Mouse (Mus musculus) T-helper 2 cell (primary cell): ENCODE data around the gene Camta1.

Experiments used
- in situ Hi-C: fragments of 300-600 bp; cut with MboI, MseI; formaldehyde crosslinking; loops from one replicate; pipeline ENCODE4 v1.15.1; 2025; ENCODE audit warnings: high pct_unique_total_duplicates

Gene Camta1

DNA sequence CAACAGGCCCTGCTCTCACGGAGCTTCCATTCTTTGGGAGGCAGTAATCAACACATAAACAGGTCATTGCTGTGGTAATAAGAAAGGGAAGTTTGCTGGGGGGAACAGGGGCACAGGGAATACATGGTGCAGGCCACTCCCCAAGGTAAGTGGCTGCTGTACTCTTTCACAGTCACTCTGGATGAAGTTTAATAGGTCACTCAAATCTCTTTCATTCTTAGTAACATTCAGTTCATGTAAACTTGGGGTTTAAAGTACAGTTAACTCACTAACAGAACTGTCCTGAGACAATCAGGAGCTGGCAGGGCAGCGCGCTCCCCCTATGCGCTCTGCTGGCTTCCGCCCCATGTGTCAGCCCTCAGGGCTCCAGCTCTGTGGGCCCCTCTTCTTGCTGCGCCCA is 81.2 kb downstream of the Camta1 start:
- in situ Hi-C loops: no loop called here

DNA sequence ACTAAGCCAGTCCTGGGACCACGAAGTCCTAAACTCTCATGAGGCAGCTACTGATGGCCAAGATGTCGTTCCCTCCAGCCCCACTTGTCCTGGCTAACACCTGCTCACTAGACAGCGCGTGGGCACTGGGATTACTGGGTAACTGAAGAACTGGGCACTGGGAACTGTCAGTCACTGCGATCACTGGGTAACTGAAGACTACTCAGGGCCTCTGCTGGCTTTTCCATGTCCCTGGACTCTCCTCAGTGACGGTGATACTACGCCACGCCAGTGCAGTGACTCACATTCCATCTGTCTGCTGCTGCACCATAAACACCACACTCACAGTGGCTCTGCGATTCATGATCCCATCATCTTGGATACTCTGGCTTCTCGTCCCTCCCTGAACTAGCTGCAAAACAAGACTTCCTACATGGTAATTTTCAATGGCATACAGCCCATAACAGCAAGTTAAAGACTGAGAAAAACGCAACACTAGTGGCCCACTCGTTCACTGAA is 81.7 kb downstream of the Camta1 start:
- in situ Hi-C loops: no loop called here

DNA sequence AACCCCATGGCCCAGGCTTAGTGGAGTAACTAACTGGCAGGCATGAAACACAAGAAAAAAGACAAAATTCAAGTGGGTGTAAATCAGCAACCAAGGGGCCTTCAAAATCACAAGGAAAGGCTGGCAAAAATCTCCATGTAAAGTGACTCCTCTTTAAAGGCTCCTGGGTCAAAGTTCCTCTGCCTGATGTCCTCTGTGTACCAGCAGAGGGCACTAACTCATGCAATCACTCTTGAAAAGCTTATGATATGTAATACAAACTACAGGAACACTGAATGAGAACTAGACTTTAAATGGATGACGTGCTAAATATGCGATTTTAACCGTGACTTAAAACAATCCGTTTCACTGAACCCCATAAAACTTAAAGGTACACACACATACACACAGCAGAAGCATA is 83.2 kb downstream of the Camta1 start:
- in situ Hi-C loops: no loop called here

DNA sequence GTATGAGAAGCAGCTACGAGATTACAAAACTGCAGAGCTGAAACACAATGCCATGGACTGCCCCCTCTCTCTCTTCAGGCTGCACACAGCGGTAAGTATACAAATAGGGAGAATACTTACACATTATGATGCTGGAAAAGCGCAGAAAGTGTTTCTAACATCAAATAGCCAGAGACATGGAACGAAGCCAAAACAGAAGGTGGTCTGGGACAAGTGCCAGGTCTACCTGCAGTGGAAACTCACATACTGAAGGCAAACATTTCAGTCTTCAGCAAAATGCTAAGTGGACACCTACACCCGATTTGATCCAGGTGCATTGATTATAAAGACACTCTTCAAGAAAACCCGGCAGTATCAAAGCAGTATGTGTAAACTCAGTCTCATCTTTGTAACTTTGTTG is 84.2 kb downstream of the Camta1 start:
- in situ Hi-C loops: no loop called here

DNA sequence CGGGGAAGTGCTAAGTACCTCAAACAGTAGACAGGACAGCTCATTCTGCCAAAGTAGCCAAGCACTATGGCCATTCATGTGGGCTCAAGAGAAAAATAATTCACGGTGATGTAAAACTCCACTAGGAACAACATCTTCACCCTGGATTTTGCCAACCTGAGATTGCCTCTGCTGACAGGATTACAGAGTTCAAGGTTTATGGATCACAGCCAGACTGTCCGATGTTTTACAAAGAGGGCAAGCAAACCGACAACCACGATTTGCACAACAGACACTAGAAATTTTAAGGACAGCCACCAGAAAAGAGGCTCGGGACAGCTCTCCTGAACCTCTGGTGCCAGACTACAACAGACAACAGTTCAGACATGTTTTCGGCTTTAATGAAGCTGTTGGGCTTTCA is 86.2 kb downstream of the Camta1 start:
- in situ Hi-C loops: no loop called here

DNA sequence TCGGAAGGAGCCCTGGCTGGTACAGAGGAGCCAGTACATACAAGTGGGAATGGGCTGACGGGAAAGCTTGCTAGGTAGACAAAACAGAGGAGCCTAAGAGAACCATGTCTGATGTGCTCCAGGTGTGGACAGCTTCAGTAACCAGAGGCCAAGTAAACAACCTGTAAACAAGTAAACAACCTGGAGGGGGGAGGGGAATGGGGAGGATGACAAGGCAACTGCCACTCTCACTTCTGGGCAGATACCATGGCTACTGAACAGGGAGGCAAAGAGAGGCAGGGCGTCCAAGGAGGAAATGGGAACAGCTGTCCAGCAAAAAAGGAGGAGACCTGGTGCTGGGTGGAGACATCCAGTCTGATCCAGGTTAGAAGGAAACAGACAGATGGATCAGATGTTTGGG is 88.0 kb downstream of the Camta1 start:
- in situ Hi-C loops: no loop called here

DNA sequence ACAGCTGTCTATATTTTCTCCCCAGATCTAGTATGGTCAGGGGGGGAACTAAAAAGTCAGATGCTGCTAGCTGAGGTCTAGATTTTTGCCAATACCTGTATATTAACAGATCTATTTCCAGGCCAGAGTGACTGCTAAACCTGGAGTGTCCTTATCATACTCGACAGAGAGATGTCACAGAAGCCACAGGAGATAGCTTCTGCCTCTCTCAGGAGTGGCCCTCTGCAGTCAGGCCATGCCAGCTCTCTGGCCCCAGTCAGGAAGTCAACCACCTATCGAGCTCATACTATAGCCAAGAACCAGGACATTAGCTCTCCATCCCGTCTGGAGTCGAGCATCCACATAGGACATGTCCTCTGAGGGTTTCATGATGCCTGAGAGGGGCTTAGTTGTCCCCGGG is 88.7 kb downstream of the Camta1 start:
- in situ Hi-C loops: no loop called here

DNA sequence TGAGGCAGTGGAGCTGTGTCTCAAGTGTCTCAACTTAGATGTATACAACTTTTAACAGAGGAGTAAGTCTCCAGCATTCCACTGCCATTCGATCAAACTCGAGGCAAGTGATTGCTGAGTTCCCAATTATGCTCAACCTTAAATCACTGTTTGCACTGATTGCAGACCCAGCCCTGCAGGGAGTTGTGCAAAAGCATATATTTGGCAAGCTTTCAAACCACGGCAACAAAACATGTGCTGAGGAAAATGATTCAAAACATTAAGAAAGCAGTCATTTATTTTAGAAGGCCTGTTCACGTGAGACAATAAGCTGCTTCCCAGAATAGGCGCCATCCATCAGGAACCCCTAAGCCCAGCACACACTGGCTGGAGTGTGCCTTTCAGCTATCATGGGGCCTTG is 91.0 kb downstream of the Camta1 start:
- in situ Hi-C loops: no loop called here

DNA sequence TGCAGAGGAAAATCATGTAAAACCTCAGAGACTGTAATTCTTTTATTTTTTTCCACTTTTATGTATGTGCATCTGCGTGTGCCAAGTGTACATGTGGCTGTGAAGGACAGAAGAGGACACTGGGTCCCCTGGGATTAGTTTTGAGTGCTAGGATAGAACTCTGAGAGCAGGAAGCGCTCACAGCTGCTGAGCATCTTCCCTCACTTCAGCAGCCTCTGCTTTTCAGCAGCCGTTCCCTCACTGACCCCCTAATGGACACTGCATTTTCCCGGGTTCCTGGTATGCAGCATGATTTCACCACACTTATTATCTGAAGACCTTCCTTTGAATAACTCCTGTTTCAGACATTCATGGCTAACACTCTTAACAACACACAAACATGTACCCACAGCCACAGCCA is 93.9 kb downstream of the Camta1 start:
- in situ Hi-C loops: no loop called here

DNA sequence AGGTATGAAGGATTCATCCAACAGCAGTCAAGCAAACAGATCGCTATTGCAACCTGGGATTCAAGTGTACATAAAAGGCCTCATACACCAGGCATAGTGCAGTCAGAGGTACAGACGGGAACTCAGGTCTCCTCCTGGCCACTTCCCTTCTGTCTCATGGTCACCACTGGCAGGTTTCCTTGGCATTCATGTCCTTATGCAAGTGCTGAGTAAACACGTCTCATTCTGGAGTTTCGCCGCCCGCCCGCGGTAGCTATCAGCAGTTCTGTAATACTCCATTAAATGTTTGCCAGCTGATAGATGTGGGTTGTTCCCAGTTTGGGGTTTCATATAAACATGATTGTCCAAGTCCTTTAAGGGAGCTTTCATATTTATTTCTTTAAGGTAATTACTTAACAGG is 94.3 kb downstream of the Camta1 start:
- in situ Hi-C loops: no loop called here

DNA sequence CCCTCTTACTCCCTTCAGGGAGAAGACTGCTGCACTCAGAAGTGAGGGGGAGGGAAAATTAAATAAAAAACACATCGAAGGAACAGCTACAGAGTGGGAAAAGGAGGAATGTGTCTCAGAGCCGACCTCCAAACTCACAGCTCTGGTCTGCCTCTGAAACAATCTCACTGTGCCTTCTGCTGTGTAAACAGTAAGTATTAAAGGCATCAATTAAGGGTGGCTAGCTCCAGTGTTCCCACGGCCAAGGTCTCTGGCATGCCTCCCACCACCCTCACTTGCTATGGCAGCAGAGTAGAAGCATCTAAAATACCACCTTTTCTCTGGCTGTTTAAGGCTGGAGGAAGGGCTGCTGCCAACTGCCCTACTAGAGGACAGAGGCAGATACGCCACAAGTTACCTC is 96.3 kb downstream of the Camta1 start:
- in situ Hi-C loops: no loop called here

DNA sequence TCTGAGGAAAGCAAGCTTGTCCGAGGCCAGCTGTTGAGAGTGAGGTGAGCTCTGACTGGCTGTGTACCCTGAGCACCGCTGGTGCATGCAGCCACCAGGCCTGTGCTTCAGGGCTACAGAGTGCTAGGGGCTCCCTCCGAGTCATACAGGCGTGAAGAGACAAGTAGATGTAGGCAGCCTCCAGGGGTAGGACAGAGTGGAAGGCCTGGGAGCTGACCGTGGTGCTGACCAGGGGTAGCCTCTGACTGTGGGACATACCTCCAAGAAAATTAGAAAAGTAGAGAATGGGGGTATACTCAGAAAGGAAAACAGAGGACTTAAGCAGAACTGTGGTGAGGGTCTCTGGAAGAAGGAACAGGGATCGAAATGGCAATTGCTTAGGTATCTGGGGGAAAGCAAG is 97.7 kb downstream of the Camta1 start:
- in situ Hi-C loops: no loop called here

DNA sequence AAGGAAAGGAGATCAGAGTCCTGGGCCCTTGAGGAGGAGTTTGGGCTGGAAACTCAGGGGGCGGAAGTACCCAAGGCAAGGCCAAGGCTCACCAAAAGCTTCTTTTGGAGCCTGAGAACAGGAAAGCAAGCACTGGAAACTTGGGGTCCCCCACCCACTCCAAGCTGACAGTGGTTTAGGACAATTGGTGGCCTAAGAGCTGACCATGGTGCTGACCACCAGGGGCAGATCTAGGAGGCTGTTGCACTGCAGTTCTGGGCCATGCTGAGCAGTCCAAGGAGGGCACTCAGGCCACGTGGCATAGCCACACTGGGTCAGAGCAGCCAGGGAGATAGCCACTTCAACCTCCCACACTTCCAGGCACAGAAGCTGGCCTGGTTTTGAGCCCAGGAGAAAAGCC is 102.6 kb downstream of the Camta1 start:
- in situ Hi-C loops: no loop called here

DNA sequence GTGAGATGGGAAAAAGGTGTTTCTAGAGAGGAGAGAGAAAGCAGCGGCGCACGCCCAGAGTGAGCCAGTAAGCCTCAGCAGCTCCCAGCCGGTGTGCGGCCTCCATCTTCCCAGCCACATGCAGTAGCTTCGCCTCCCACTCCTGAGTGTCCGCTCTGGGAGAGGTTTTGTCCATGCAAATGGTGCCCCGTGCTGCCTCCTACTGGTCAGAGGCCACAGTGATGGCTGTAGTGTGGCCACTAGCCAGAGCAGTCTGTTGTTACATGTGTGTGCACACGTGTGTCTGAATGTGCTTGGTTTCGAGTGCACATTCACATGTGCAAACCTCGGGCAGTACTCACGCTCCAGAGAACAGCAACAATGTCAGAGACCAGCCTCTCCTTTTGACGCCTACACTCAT is 103.3 kb downstream of the Camta1 start:
- in situ Hi-C loops: no loop called here

DNA sequence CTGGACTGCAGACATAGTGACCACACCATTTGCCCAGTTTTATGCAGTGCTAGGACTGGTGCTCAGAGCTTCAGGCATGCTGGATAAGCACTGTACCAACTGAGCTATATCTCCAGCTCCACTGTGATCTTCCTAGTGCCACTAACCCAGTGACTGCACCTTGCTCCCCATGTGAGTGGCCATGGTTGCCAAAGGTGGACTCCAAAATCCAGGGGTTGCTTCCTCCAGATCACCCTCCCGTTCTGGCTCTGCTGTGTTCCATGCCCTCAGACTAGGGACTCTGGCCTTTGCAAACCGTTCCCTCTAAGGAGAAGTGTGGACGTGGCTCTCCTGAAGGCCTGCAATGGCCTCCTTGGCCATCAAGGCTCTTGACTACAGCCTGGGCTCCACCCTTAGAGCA is 104.4 kb downstream of the Camta1 start:
- in situ Hi-C loops: no loop called here

DNA sequence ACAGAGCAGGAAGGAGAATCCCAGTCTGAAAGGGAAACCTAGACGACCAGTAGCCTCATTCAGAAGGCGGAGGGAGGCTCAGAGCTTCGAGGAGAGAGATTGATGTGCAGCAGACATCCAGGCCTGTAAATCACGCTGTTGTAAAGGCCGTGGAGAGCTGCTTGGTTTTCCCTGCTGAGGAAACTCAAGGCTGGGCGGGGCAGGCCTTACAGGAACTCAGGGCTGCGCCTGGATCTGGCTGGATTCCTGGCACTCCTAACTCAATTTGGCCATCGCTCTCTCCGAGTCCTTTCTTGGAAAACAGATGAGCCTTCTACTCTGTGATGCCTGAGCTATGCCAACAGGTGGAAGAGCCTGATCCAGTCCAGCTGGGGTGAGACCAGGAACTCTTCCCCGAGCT is 105.3 kb downstream of the Camta1 start:
- in situ Hi-C loops: no loop called here

DNA sequence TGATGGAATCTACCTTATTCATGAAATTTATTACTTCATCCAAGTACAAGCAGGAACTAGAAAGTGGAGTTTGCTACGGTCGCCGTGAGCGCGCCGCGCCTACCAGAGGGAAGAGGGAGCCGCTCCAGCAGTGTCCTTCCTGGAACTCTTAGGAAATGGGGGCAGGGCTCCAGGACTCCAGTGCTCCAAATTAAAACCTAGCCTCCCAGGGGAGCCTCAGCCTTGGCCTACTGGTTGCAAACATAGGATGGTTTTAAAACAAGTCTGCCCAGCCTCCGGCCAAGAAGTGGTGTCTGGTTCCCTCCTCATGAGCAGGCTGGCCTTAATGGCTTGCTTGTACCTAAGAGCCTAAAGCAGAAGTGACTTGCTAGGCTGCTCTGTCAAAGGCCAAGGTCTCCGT is 108.4 kb downstream of the Camta1 start:
- in situ Hi-C loops: no loop called here

DNA sequence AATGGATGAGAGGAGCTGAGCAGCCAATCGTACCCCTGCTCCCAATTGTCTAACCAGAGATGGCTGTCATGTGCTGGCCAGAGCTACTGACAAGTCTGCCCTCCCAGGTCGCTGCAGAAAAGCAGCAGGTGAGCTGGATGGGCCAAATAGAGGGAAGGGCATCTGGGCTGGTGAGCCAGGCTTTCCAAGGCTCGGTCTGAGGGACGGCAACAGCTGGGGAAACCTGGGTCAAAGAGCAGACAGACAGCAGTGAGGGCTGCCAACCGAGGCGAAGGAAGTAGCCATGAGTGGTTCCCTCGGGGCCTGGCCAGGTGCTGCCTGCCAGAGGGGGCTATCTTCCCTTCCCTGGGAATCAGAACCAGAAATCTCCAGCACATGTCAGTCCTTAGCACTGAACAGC is 109.1 kb downstream of the Camta1 start:
- in situ Hi-C loops: no loop called here

DNA sequence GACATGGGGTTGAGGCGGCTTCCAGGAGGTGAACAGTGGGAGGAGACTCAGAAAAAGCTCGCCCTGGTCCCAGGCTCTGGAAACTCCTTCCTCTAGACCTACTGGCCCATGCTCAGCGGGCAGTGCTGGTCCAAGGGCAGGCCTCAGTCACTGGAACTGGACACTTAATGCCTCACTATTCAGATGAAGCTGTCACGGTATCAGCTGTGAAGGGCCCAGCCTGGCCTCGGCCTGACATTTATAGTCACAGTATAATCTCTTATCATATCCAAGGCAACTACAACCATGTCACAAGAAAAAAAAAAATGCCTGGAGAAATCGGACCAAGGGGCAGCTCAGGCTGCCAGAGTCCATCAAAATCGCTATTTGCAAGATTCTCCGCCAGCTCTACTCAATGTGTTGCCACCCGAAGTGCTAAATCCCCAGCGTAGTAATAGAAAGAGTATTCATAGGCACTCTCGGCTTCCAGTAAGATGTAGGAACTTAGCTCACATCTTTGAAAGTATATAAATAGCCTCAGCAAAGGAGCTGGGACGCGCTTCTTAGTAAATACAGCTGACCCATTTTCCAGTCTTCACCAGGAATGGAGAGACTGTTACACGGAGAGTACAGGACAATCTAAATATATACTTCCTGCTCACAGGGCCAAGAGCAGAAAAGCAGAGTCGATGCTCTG is 110.3 kb downstream of the Camta1 start:
- in situ Hi-C loops: no loop called here

DNA sequence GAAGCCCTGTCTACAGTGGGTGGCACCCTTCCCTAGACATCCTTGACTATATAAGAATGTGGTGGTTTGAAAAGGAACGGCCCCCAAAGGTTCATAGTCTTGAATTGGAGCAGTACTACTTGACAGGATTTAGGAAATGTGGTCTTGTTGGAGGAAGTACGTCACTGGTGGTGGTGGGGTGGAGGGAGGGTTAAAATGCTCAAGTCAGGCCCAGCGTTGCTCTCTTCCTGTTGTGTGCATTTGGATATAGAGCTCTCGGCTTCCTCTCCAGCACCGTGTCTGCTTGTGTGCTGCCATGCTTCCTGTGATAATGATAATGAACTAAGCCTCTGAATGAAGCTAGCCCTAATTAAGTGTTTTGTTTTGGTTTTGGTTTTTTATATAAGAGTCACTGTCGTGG is 114.0 kb downstream of the Camta1 start:
- in situ Hi-C loops: no loop called here

DNA sequence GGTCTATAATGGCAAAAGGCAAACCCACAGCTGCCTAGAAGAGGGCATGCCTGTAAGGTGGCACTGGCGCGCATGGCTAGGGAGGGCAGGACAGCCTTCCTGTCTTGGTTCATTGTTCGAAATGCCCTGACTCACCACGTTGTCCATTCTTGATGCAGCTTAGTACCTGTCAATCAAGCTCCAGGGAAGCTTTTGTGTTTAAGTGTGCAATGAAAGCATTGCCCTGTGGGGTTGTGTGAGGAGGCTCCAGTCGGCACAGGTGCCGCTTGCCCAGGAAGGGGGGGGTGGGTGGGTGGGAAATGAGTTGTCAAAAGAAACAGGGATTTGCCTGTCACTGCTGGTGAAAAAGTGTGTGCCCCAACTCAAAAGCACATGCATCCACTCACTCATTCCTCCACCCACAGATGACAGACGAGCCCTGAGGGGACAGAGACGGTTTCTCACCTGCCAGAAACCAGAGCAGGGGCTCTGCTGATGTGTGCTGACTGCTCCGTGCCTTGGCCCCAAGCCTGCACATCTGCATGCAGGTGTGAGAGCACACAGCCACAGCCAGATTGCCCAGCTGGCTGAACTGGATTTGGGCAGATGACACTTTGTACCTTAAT is 115.6 kb downstream of the Camta1 start:
- in situ Hi-C loops: no loop called here

DNA sequence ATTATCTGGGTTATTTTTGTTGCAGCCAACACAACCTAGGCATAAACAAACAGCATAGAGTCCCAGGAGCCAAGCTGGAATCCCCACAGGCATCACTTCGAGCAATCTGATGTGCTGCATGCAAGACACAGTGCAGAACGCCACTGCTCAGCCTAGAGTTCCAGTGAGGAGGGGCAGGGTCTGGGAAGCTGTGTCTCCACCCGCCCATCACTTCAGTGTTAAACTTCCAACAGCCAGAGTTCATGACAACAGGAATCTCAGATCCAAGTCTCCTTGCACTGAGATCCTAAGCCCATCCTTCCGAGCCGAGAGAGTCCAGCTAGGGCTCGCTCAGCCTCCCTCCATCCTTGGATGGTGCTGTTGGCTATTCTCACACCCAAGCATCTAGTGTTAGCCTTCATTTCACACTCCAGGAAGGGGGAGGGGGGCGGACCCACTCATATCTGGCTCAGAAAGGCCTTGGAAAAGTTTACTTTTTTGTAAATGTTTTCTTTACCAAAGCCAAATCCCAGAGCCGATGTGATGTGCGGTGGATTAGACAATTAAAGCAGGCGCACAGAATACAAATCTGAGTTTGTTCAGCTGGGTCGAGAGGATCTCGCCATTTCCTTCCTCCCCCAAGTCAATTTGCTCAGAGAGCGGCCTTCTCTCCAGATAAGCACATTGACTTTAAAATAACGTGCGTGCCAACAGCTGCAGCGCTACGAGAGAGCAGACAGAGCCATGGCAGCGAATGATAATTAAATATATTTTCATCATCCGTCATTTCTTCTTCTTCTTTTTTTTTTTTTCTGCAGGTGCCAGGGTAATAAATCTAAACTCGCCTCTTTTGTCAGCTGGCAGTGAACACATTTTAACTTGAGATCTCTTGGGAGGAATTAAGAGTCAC is 120.2 kb downstream of the Camta1 start:
- in situ Hi-C loops: no loop called here
